Mouse (Mus musculus) bone marrow, adult 2 months (tissue): ENCODE data around the gene Slc35e1. TPM values are rescaled to one million over a fixed set of nuclear protein-coding genes. Genes with fewer than 3 reads are reported as not detected.

Experiments used
- H3K27ac ChIP-seq: fragments of 200-500 bp; 2 replicates; pipeline ENCODE4 v1.5.1; 2012; ENCODE audit warnings: low read depth, mild to moderate bottlenecking, control low read depth, inconsistent platforms, low read length; ENCODE audit not compliant: control insufficient read depth, poor library complexity, insufficient read depth
- H3K4me1 ChIP-seq: fragments of 200-500 bp; 2 replicates; pipeline ENCODE4 v1.6.1; 2011; ENCODE audit warnings: low read length; ENCODE audit not compliant: control insufficient read depth, insufficient read depth
- H3K4me3 ChIP-seq: fragments of 200-500 bp; replicated peaks from 2 replicates; pipeline ENCODE3; 2011; ENCODE audit warnings: mild to moderate bottlenecking, low read depth, low read length, control low read depth; ENCODE audit not compliant: control insufficient read depth
- CTCF ChIP-seq: fragments of 200-500 bp; IDR thresholded peaks from 2 replicates; pipeline ENCODE4 v1.5.1; 2011; ENCODE audit warnings: low read length, control low read depth; ENCODE audit not compliant: control insufficient read depth, insufficient read depth
- POLR2A ChIP-seq: fragments of 200-500 bp; IDR thresholded peaks from 2 replicates; pipeline ENCODE4 v1.6.1; 2011; ENCODE audit warnings: low read depth, mild to moderate bottlenecking, control low read depth, low read length, borderline replicate concordance; ENCODE audit not compliant: control insufficient read depth
- WGBS: fragments of 180-500 bp; shearing (Covaris S2); methylation state at CpG from one replicate; pipeline ENCODE4 v1.1.7; 2018; 5-methylcytosine and 5-hydroxymethylcytosine counted together
- polyA plus RNA-seq: library from polyadenylated mRNA; stranded (reverse); fragments of >200 nt; gene quantifications from 2 replicates; pipeline ENCODE4 v1.2.4, GENCODE M21; 2011; ENCODE audit warnings: low replicate concordance; ENCODE audit not compliant: missing spikeins, insufficient read depth, insufficient read length

The Slc35e1 gene
- polyA plus RNA-seq, 1 experiment = 23.6 TPM

DNA sequence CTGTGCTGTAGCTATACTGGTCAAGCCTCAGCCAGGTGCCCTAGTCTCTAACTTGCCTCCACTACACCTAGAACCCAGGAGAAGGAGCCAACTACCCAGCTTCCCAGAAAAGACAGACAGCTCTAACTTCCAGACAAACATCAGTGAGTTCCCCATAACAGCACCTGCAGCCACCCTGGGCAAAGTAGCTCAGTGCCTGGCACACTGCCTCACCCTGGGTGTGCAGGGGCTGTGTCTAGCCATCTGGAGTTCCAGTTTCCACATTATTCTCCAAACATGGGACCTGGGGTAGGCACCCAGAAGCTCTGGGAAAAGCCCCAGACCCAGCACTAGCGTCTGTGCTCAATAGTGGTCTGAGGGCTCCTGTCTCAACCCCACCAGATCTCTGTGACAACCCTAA, 15.1 kb upstream of the Slc35e1 start:
- Histone ChIP-seq H3K4me1 (peaks cover 2% of the 10 kb centered on the region; the same call in 1 of the 2 replicates), H3K4me3 (no peak overlapping the region), H3K27ac (no peak overlapping the region)
- TF ChIP-seq POLR2A (no peak), CTCF (no peak)
- 94% methylated on average over 1 of the region's 1 CpGs for WGBS

DNA sequence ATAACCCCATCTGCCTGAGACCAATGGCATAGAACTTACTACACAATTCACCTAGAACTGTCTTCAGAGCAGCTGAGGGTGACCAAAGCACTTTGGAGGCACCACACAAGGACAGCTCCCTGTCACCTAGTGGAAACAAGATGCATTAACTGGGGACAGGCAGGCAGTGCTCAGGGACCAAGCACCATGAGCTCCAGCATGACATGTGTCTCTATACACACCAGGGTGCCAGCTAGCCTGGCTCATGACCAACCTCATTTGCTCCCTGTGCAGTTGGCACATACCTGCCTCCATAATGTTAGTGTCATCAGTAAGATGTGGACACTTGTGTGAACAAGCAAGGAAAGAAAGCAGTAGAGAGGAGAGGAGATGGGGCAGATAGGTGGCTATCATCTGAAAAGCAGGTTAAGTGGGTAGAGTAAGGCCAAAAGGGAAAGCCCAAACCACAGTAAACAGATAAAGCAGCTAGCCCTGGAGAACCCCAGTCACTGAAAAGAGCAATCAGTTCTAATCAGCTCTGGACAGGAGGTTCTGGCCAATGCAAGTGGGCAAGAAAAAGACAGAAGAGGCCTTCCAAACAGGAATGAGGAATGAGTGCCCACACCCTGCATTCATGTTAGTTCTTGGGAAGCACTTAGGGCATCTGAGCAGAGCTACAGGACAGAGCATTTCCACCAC, 12.4 kb upstream of the Slc35e1 start:
- TF ChIP-seq POLR2A = no peak
- no peak for TF ChIP-seq CTCF
- H3K4me1 ChIP-seq = peaks cover 2% of the 10 kb centered on the region; the same call in 1 of the 2 replicates
- H3K27ac ChIP-seq = no peak overlapping the region
- H3K4me3 ChIP-seq = no peak overlapping the region

DNA sequence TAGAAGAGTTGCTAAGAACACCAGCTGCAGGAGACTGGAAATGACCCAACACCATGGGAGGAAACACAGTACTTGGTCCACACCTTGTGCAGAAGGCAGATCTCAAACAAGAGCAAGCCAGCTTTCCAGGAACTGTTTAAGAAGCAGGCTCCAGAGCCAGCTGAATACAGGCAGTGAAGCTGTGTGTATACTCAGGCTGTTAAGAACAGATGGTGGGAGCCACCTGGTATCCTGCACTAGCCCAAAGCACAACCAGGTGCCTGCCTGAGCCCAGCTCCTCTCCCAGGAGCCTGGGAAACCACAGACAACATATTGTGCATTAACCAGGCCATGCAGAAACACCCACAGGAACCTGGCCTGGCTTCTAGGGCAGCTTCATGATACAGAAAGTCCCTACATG, 11.7 kb upstream of the Slc35e1 start:
- TF ChIP-seq CTCF = no peak
- no peak for TF ChIP-seq POLR2A
- Histone ChIP-seq H3K4me1 (peaks cover 2% of the 10 kb centered on the region; the same call in 1 of the 2 replicates), H3K27ac (no peak overlapping the region), H3K4me3 (no peak overlapping the region)

DNA sequence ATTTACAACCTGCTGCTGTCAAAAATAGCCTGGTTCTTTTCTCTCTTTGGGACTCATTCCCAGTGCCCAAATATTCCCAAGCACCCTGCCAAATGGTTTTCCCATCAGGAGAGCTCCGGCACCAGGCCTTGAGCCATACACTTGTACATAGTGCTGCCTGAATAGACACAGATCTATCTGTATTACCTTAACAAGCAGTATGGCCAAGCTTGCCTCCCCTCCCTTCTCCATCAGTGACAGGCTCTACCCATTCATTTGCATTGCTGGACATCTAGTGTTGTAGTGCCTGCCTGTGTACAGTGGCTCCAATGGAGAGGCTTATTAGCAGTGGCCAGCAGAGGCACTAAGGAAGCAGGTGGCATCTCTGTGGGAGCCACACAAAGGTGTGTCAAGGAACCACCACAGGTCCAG, 8.1 kb upstream of the Slc35e1 start:
- Histone ChIP-seq H3K4me3 (no peak overlapping the region), H3K4me1 (peaks cover 2% of the 10 kb centered on the region; the same call in 1 of the 2 replicates), H3K27ac (no peak overlapping the region)
- 97% methylated on average over 1 of the region's 1 CpGs for WGBS
- TF ChIP-seq CTCF (no peak), POLR2A (no peak)

DNA sequence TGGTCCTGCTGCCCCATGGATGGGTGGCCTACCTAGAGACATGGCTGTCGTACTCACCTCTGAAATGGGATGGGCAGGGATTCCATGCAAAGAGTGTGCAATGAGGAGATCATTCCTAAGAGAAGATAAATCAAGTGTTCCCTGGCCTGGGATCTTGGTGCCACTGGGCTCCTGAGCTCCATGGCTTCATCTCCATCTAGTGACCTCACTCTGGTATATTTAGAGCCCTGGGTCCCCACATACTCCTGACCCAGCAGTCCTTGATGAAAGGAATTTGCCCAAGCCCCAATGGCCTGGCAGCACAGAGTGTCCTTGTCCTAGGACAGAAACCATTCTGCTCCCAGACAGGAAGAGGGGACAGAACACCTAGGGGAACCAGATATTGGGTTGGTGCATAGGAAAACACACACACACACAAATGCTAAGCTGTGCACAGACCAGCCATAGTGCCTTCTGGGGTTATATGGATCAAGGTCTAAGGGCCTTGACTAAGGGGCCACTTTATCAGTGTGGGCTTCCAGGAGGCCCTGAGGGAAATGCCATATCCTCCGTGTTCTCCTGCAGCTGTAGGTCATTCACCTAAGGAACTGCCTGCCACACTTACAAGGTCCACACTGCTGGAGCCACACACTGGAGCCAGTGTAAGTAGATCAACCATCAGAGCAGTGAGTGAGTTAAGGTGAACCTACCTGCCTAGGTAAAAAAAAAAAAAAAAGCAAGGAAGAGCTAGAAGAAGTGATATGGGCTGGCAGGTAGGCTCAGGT, 7.3 kb upstream of the Slc35e1 start:
- WGBS = 84% methylated on average over 2 of the region's 2 CpGs
- Histone ChIP-seq H3K4me3 (no peak overlapping the region), H3K27ac (no peak overlapping the region), H3K4me1 (peaks cover 2% of the 10 kb centered on the region; the same call in 1 of the 2 replicates)
- no peak for TF ChIP-seq POLR2A
- TF ChIP-seq CTCF = no peak

DNA sequence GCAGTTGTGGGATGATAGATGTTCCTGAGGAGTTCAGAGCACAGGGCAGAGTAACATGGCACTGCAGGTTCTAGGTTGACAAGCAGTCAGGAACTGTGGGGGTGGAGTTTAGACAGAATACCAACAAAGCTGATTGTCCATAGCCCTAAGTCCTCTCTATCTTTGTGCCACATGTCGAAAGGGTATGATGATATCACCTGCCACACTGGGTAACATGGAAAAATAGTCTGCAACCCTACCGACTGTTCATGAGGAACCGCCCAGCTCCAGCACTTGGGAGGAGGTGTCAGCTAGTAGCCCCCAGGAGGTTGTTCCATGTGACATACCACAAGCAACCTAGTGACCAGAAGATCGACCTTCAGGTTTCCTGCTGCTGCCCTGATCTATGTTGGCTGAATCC, 6.1 kb upstream of the Slc35e1 start:
- Histone ChIP-seq H3K4me3 (no peak overlapping the region), H3K4me1 (no peaks in the 10 kb centered on the region), H3K27ac (no peak overlapping the region)
- WGBS = 51% methylated on average over 4 of the region's 4 CpGs
- TF ChIP-seq CTCF = no peak
- no peak for TF ChIP-seq POLR2A

DNA sequence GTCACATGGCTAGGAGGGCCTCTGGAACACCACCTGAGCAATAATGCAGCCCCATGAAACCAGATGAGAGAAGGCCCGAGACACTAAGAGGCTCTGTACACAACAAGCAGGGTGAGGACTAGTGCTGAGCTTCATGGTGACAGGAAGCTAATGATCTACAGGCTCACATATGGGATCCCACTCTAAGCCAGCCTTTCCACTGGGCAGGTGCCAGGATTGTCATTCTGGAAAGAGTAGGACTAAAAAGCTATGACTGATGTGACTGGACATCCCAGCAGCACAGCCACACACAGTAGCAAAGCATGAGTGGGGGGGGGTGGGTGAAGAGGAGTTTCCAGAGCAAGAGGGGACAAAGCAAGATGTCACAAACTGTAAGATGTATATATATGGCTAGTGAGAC, 5.5 kb upstream of the Slc35e1 start:
- TF ChIP-seq POLR2A (no peak), CTCF (no peak)
- WGBS = 72% methylated on average over 1 of the region's 1 CpGs
- H3K4me3 ChIP-seq = no peak overlapping the region
- no peak overlapping the region for H3K27ac ChIP-seq
- peaks cover 2% of the 10 kb centered on the region; the same call in 1 of the 2 replicates for H3K4me1 ChIP-seq

DNA sequence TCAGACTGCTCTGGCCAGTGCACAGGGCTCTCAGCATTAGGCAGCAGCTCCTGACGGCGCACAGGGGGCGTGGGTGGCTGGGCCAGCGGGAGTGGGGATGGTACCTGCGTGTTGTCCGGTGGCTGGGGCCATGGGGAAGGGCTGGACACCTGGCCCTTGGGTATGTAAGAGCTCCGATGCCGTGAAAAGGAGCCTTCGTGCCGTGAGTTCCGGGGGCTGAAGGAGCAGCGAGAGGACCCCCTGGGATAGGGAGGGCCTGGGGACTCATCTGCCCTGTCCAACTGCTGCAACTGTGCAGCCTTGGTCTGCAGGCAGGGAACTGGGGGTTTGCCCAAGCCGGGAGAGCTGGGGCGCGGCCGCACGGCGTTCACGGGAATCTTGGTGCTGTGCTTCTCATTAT, 3.8 kb upstream of the Slc35e1 start:
- no peak overlapping the region for H3K27ac ChIP-seq
- no peak for TF ChIP-seq CTCF
- TF ChIP-seq POLR2A = no peak
- peaks cover 4% of the 10 kb centered on the region; the same call in 1 of the 2 replicates for H3K4me1 ChIP-seq
- H3K4me3 ChIP-seq = no peak overlapping the region
- 92% methylated on average over 19 of the region's 19 CpGs for WGBS
